Mouse (Mus musculus): Measurements from ENCODE around the gene Zfp961.
"Not testable (repeated sequence)": the region's sequence is repeated elsewhere in the genome, so short reads cannot be mapped to it uniquely, and the experiment has no call there.

The Zfp961 gene

GRCm38 (mm10) chr8:72017339-72017738, 66.5 kb downstream of the Zfp961 start:
- DNase-seq (ENCODE audit: low spot score in 2 of 2), result peak in 1 of 2 experiments; percentile 57

GRCm38 (mm10) chr8:72018141-72018540, 67.3 kb downstream of the Zfp961 start:
- DNase-seq (ENCODE audit: low spot score in 2 of 2), result no peak

GRCm38 (mm10) chr8:72019022-72019421, 68.2 kb downstream of the Zfp961 start:
- not testable (repeated sequence) for DNase-seq (ENCODE audit: low spot score in 2 of 2)

GRCm38 (mm10) chr8:72019816-72020215, 69.0 kb downstream of the Zfp961 start:
- no peak for DNase-seq (ENCODE audit: low spot score in 2 of 2)

- DNase-seq (ENCODE audit: low spot score in 2 of 2), result peak; percentile 41 to 60
Observed at GRCm38 (mm10) chr8:72024886-72025285, 74.0 kb downstream of the Zfp961 start.

GRCm38 (mm10) chr8:72032926-72033325, 82.1 kb downstream of the Zfp961 start:
- peak; percentile 42 to 71 for DNase-seq (ENCODE audit: low spot score in 2 of 2)

GRCm38 (mm10) chr8:72040918-72041317, 90.1 kb downstream of the Zfp961 start, which contains the start of gene Olfr372:
TSS of gene Olfr372 (plus strand) at chr8:72041218.
- not testable (repeated sequence) for DNase-seq (ENCODE audit: low spot score in 2 of 2)

- no peak for DNase-seq (ENCODE audit: low spot score in 2 of 2)
Observed at GRCm38 (mm10) chr8:72042493-72042892, 91.7 kb downstream of the Zfp961 start.
